Mouse (Mus musculus): ENCODE measurements around the gene Tapt1.

- TF ChIP-seq POLR2A (IDR thresholded peaks at IDR 0.05; ENCODE audit: insufficient read depth, low read depth, low read length) (no peak), EP300 (IDR thresholded peaks at IDR 0.05; ENCODE audit: insufficient read depth, low read depth, low read length) (no peak)
Observed at GRCm38 (mm10) chr5:44159679-44160438, 66.6 kb downstream of the Tapt1 start.

Measured in heart, adult 2 months (tissue).